28 mouse cellular contexts compared by ENCODE assay signal in genomic region chr9:111294911-111295310, GRCm38 (mm10). TPM values are rescaled to one million over a fixed set of nuclear protein-coding genes. Genes with fewer than 3 reads are reported as not detected.
"Had no signal": no experiment of that assay in that cellular context is flagged by ENCODE, and none has a peak within 500 bp of the region (broad histone marks: within the 10 kb centered on the region; RNA-seq: fewer than 3 reads in every experiment).

No protein-coding gene starts in this region.

- DNase-seq: gastrocnemius, adult 2 months; gastrocnemius, postnatal 10 days; gastrocnemius, postnatal 25 days; heart, adult 18-20 months; heart, postnatal 14 days; heart, postnatal 36 days; kidney, adult 18-20 months; kidney, adult 8-10 months; kidney, postnatal 14 days; kidney, postnatal 36 days; layer of hippocampus, adult 9-11 months; layer of hippocampus, postnatal 36 days; left cerebral cortex, postnatal 4 days had no signal

- H3K4me1 ChIP-seq: heart, embryonic 15.5 days; hindbrain, embryonic 12.5 days; intestine, embryonic 15.5 days; limb, embryonic 13.5 days; liver, embryonic 12.5 days had no signal

- H3K4me3 ChIP-seq: gastrocnemius, adult 2 months; heart, embryonic 10.5 days; heart, embryonic 13.5 days; heart, embryonic 15.5 days; hindbrain, embryonic 12.5 days; intestine, embryonic 15.5 days; limb, embryonic 13.5 days; limb, embryonic 15.5 days; liver, embryonic 12.5 days had no signal

- H3K27me3 ChIP-seq: heart, embryonic 13.5 days; heart, embryonic 15.5 days; hindbrain, embryonic 12.5 days; intestine, embryonic 15.5 days; limb, embryonic 13.5 days; limb, embryonic 15.5 days had no signal

- H3K27ac ChIP-seq: gastrocnemius, adult 2 months; heart, embryonic 10.5 days; heart, embryonic 13.5 days; heart, embryonic 15.5 days; hindbrain, embryonic 12.5 days; hindbrain, embryonic 14.5 days; intestine, embryonic 15.5 days; kidney, postnatal 0 days; limb, embryonic 13.5 days; limb, embryonic 15.5 days; liver, embryonic 12.5 days; liver, embryonic 14.5 days had no signal

- H3K36me3 ChIP-seq: heart, embryonic 10.5 days; heart, embryonic 13.5 days; heart, embryonic 15.5 days; hindbrain, embryonic 12.5 days; intestine, embryonic 15.5 days; limb, embryonic 13.5 days; limb, embryonic 15.5 days; liver, embryonic 12.5 days had no signal

RNA-seq across cellular contexts. Expression of gene Trank1, which starts 16.6 kb away (rescaled TPM):
- total RNA-seq: gastrocnemius, adult 2 months; heart, adult 18-20 months; heart, postnatal 14 days; heart, postnatal 36 days; hematopoietic stem cell, adult 5-6 weeks had no signal
- polyA plus RNA-seq: heart, embryonic 15.5 days; heart, postnatal 0 days; inflammation-experienced regulatory T-cells, adult 6 months; liver, adult 2 months; liver, embryonic 12.5 days had no signal
